Mouse (Mus musculus) thymus, postnatal 0 days (tissue): ENCODE measurements around the gene Fam118b. TPM values are rescaled to one million over a fixed set of nuclear protein-coding genes. Genes with fewer than 3 reads are reported as not detected.
A peak's percentile ranks its signal among the peaks of the same experiment; 100 is the strongest.

Experiments
- DNase-seq: peaks from one replicate; pipeline ENCODE4 v3.0.0-alpha.2; 2015; ENCODE audit warnings: low spot score
- polyA plus RNA-seq: library from polyadenylated mRNA; unstranded; fragments of >200 nt; fragmentation: Nextera tagmentation; extraction: Ambion mirVana; gene quantifications from 2 replicates; pipeline ENCODE4 v1.2.1, GENCODE M21; 2015

Gene Fam118b
- polyA plus RNA-seq, 1 experiment from 2014 or later = 33.1 TPM

DNA sequence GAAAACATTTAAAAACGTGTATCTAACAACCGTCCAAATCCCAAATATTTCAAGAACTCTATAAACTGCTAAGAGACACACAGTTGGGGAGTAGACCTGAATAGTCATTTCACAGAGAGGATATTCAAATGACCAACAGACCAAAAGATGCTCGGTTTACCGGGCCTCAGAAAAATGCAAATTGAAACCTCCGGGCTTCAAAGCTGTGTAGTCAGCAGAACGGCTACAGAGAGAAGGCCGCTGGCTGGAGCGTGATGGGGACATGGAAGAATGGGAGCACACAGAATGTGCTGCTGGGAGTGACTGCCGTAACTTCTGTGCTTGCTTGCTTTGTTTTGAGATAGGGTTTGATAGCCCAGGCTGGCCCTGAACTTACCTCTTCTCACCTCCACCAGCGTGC lies 69.3 kb downstream of the Fam118b start:
- DNase-seq = no peak

DNA sequence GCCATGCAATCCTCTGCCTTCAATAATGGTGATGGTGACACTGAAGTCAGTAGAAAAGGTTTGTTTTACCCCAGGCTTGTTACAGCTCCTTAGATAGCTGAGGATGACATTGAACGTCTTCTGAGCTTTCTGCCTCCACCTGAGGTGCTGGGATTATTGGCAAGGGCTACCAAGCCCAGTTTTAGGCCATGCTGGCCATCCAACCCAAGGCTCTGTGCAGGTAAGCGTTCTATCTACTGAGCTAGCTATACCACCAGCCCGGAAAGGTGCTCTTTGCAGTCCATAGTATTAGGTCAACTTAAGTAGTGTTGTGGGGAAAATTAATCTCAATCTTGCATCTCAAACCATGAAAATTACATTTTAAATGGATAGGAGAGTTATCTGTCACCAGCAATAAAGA lies 70.0 kb downstream of the Fam118b start:
- no peak for DNase-seq

DNA sequence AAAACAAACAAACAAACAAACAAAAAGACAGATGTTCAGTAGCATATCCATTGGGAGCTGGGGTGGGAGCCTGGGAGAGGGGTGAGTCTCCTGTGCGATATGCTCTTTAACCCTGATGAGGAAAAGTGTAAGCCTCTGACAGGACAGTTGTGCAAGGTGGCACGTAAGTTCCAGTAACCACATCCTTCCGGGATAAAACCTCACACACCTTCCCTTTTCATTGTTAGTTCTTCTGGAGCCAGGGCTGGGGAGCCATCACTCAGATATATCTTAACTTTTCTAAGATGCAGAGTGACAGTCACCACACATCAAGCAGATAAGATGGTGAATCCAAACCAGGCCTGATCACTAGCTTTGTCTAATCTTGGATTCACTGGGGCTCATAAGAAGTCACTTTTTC lies 73.6 kb downstream of the Fam118b start:
- peak; percentile 24 for DNase-seq

DNA sequence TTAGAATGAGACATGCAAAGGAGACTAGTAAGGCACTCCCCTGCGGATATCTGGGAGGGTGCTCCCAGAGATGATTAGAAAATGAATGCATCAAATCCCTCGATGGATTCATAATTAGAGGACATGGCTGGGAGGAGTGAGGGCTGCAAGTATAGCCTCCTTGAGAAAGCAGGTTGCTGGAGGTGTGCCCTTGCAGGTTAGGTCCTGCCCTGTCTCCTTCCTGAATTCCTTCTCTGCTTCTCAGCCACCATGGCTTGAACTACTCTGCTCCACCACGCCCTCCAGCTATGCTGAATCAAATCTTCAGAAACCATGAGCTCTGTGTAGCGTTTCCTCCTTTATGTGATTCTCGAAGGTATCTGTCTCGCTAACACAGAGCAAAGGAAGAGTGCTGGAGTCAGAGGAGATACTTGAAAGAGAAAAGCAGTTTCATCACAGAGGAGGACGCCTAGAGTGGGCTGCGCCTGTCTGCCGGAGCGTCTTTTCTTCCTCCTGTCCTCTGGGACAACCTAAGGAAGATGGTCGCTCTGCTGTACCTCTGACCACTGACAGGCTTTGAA lies 74.5 kb downstream of the Fam118b start:
- no peak for DNase-seq

DNA sequence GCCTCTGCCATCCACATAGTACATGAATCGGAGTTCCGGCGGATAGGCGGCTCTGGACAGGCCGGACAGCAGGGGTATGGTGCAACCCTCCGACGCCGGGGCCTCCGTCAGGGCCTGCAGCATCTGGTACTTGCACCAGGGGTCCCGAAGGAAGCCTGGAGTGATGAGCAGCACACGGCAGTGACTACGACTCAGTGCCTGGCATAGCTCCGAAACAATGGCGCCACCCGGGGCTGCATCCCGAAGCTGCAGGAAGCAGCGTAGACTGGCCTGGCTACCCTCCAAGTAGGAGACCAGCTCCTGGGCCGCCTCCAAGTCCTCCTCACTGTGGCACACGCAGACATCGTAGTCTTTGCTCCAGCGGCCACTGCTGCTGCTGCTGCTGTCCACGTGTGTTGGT lies 78.9 kb downstream of the Fam118b start:
- DNase-seq = no peak

DNA sequence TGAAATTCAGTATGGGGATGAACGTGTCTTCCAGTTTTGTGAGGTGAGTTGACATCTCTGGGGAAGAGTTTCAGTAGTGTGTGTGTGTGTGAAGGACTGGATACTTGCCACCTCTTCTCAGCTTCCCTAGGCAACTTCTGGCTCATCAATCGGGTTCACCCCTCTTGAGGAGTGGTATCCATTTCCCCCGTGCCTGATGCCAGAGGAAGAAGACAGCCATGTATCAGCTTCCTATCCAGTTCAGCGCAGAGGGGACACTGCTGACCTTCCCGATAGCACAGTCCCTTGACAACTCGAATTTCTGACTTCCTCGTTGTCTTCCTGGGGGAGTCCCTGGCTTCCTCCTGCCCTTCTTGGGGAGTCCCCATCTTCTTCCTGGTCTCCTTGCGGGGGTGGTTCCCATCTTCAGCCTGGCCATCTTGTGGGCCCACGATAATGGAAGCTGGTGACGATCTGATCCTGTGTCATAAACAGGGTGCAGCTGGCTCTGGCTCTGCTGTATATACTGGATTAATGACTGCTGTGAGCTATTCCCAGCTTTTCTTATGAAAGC lies 80.2 kb downstream of the Fam118b start:
- no peak for DNase-seq

DNA sequence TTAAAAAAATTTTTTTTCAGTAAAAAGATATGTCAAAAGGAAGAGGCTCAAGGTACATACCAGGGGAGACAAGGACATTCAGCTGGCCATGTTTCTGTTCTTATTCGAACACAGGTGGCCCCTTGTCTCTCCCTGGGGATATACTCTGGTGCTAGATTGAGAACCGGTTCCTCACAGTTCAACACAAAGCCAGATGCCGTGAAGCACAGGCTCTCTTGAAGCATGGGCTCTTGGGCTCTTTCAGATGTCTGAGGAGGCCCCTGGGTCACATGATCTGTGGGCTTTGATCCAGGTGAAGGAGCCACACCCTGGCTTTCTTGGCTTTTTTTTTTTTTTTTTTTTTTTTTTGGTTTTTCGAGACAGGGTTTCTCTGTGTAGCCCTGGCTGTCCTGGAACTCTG lies 81.2 kb downstream of the Fam118b start:
- no peak for DNase-seq

DNA sequence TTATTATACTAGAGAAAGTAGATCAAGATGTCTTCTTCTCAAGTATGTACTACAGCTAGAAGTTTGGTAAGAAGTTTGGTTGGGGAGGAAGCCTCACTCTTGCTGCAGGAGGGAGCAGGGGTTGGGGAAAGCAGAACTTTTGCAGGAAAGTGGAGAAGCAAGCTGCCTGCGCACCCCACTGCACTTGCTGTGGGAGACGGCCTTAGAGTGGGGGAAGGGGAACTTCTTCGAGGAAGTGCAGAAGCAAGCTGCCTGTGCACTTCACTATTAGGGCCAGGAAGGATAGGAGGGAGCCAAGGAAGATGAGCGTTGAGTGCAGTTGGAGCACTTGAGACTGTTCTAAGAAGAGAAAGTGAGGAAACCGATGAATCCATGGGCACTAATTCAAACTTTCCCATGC lies 84.2 kb downstream of the Fam118b start:
- no peak for DNase-seq

DNA sequence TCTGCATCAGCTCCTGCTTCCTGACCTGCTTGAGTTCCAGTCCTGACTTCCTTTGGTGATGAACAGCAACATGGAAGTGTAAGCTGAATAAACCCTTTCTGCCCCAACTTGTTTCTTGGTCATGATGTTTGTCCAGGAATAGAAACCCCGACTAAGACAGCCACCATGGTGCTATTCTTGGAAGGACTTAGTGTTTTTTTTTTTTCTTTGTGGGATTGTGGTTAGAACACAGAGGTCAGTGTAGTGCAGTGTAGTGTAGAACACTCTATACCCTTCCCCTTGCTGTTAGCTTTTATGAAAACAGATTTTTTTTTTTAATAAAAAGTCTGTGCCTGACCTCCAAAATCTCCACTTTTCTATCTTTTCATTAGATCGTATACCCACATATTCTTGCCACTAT lies 84.8 kb downstream of the Fam118b start:
- no peak for DNase-seq

DNA sequence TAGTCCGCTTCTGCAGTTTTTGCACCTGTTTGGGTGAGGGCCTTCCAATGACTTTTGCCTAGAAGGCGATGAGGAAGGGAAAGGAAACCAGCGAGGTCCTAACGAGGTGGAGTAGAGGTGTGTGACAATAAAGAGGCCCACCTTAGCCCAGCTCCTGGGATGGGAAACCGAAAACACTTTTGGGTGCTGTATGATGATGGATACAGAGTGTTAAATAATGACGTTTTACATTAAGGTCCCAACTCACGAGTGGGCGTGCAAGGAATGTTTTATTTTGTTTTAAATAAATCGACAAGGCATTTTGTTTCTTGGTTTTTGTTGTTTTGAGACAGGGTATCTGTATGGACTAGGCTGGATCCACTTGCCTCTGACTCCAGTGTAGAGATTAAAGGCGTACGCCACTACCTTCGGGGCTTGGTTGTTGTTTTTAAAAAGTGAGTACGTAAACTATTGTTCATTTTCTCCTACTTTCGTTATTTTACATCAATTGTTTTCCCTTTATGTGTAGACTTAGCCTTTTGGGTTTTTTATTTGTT lies 91.4 kb downstream of the Fam118b start:
- DNase-seq = no peak

DNA sequence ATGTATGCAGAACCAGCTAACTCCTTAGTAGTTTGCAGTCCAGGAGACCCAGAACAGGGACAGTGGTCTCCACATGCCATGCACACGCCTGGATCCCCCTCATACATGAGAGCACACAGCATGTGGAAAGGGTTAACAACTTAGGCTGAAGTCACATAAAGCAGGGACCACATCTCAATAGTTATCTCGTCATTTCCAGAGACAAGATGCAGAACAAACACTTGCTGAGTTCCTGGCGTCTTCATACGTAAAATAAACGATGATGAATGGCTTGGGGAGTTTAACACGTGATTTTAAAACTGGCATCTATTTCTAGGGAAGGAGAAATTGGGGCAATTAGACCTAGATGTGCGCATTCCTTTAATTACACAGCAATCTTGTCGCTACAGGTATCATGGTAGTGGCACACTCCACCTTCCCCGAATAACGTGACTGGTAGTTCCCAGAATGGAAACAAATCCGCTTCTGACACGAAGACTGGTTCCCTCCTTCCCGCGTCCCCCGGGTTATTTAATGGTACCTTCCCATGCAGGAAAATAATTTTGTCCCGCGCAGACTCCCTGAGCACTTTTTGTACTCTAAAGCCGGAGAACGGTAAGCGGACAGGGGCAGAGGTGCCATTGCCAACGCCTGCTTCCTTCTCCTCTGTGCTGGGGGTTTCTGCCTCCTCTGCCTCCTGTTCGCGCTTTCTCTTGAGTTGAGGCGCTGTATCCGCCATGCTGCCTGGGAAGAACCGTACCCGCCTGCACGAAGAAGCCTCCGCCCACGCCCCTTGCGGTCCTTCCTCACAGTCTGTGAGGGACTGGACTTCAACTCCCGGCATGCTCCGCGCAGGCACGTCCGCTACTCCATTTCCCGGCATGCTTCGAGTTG lies 92.1 kb downstream of the Fam118b start, which contains the start of gene Dcps:
TSS of gene Dcps (minus strand) at position 811 of the 873 bp plus-strand sequence.
- peak; percentile 95 for DNase-seq

DNA sequence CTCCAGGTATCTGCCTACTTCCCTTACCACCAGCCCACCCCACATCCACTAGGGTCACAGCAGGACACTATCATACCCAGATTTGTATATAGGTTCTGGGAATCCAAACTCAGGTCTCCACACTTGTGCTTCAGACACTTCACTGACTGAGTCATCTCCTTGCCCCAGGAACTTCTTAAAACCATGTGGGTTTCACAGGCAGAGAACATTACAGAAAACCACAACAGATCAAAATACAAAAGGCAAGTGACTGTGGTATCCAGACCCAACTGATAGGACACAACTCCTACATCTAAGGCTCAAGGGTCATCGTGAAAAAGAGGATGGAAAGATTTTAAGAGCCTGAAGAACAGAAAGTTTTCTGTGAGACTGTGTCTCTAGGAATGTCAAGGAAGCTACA lies 94.3 kb downstream of the Fam118b start:
- no peak for DNase-seq

DNA sequence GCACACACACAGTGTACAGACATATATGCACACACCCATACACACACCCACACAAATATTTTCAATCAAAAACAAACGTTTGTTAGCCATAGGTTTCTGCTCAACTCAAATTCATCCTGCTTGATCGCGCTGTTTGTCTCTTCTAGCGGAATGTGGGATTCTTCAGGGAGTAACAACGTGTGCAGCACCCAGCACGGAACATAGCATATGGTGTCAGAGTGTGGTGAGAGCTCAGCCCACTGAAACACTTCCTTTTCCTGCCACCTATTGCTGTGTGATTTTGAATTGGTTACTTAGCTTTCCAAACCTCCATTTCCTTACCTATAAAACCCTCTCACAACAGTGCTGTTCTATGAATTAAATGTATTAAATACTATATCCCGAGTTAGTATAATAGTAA lies 97.5 kb downstream of the Fam118b start:
- no peak for DNase-seq

Other genes with a start within 250 kb of the Fam118b start
- 15.2 and 15.5 TPM in 2 replicates for gene St3gal4, start 148.5 kb downstream of the Fam118b start, polyA plus RNA-seq
- 64.3 and 69.3 TPM in 2 replicates for gene Dcps, start 91.7 kb downstream of the Fam118b start, polyA plus RNA-seq
- 93.5 and 101 TPM in 2 replicates for gene Srpr, start 67.6 kb downstream of the Fam118b start, polyA plus RNA-seq
- 2.9 and 3.1 TPM in 2 replicates for gene Tirap, start 67.5 kb downstream of the Fam118b start, polyA plus RNA-seq
- 28.7 and 35.7 TPM in 2 replicates for gene Foxred1, start 56.8 kb downstream of the Fam118b start, polyA plus RNA-seq
- gene Rpusd4, start 60 bp upstream of the Fam118b start, polyA plus RNA-seq = 34.7 and 39.2 TPM in 2 replicates
- 1.5 and 2.0 TPM in 2 replicates for gene Cdon, start 153.3 kb upstream of the Fam118b start, polyA plus RNA-seq